Mouse (Mus musculus): ENCODE measurements around the gene Insc.

DNA sequence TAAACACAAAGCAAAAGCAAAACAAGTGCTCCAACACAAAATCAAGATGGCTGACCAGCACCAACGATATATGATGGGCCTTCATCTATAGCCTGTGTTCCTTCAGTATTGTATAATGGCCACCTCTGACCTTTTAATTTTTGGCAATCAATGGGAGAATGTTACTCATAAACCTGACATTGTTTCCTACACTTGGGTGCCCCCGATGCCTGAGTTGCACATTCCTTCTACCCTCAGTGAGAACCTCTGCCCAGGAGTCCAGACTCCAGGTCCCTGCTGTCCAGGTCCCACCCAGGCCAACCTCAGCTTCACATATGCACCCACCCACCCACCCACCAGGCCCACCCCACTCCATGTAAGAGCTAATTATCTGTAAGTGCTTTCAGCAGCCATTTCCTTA, 79.2 kb downstream of the Insc start:
- TF ChIP-seq CTCF (IDR thresholded peaks at IDR 0.05; ENCODE audit: low read depth) = no peak
- no peak for TF ChIP-seq EP300 (IDR thresholded peaks at IDR 0.05; ENCODE audit: low read depth)
